Mouse (Mus musculus) heart, adult 2 months (tissue): ENCODE results near the gene Ttc16.

Experiments
- CTCF ChIP-seq: fragments of 200-600 bp; IDR thresholded peaks from 2 replicates; pipeline ENCODE4 v1.8.1; 2022; ENCODE audit warnings: antibody characterized with exemption, mild to moderate bottlenecking, moderate library complexity
- POLR2A ChIP-seq: fragments of 200-500 bp; IDR thresholded peaks from 2 replicates; pipeline ENCODE4 v1.6.1; 2011; ENCODE audit warnings: mild to moderate bottlenecking, low read depth, low read length, control low read depth; ENCODE audit not compliant: insufficient read depth

GRCm38 (mm10) chr2:32741273-32742172 is 33.9 kb downstream of the Ttc16 start:
- TF ChIP-seq CTCF, result no peak
- no peak for TF ChIP-seq POLR2A
